Mouse (Mus musculus): Measurements from ENCODE around the gene Cdkal1.

DNA sequence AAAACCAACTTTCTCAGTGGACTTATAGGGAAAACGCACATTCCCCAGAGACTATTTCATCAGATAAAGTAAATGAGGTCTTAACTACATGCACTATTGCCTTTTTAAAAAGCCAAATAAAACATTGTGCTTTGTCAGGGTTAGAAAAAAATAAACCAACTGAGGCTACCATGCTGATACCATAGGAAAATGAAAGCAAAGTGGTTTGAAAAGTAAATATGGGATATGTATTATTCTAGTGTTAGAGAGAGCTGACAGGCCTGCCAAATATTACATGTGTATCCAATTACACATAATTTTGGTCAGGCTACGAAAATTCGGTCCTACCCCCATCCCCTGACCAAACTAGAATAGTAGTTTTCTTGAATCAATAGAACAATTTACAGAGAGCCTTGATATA is 184.8 kb downstream of the Cdkal1 start:
- TF ChIP-seq EP300 (IDR thresholded peaks at IDR 0.05; ENCODE audit: low read depth): no peak
- TF ChIP-seq CTCF (IDR thresholded peaks at IDR 0.05; ENCODE audit: low read depth): no peak

Measured in liver, embryonic 14.5 days (tissue).